Mouse (Mus musculus) CH12.LX (cell line): ENCODE results near the gene Gatad1. TPM values are rescaled to one million over a fixed set of nuclear protein-coding genes. Genes with fewer than 3 reads are reported as not detected.

Experiments
- DNase-seq: peaks from one replicate; pipeline ENCODE4 v3.0.0-alpha.2; 2013; ENCODE audit errors: extremely low read depth
- H3K27ac ChIP-seq: 2 replicates; pipeline ENCODE4 v1.5.1; 2012; ENCODE audit warnings: low read depth, mild to moderate bottlenecking, control low read depth, moderate library complexity; ENCODE audit not compliant: insufficient read depth
- H3K27me3 ChIP-seq: replicated peaks from 2 replicates; pipeline ENCODE3; 2012; ENCODE audit warnings: inconsistent platforms
- H3K36me3 ChIP-seq, 2 experiments: replicated peaks in 1 of 2; 2 replicates each; pipeline versions ENCODE3 to v1.6.1; 2012; ENCODE audit warnings: inconsistent platforms in 1 of 2, low read length in 1 of 2, mild to moderate bottlenecking in 1 of 2, mixed read lengths in 1 of 2, moderate library complexity in 1 of 2; ENCODE audit not compliant: control insufficient read depth in 1 of 2, insufficient read depth in 1 of 2
- H3K4me1 ChIP-seq, 2 experiments: 2 replicates each; pipeline ENCODE4 v1.6.1; 2012; ENCODE audit warnings: inconsistent platforms in 1 of 2, moderate library complexity in 1 of 2; ENCODE audit not compliant: insufficient read depth in 2 of 2, control insufficient read depth in 1 of 2
- H3K4me2 ChIP-seq: 2 replicates; pipeline ENCODE4 v1.6.1; 2012; ENCODE audit warnings: low read depth, mild to moderate bottlenecking, control low read depth; ENCODE audit not compliant: poor library complexity, insufficient read depth, severe bottlenecking
- H3K4me3 ChIP-seq, 3 experiments: fragments of 150-350 bp in 1 of 3; sonication (generic) in 1 of 3; replicated peaks in 1 of 3; 2 replicates each; pipeline versions ENCODE3 to v1.5.1; 2011 to 2012; ENCODE audit warnings: low read depth in 2 of 3, low read length in 2 of 3, mild to moderate bottlenecking in 2 of 3, moderate library complexity in 2 of 3, control low read depth in 1 of 3, improper control_type of control experiment in 1 of 3, inconsistent platforms in 1 of 3, mixed read lengths in 1 of 3; ENCODE audit not compliant: poor library complexity in 1 of 3
- H3K79me2 ChIP-seq: replicated peaks from 2 replicates; pipeline ENCODE4 v1.6.1; 2012; ENCODE audit warnings: mild to moderate bottlenecking, moderate library complexity; ENCODE audit not compliant: control insufficient read depth, poor library complexity, insufficient read depth, severe bottlenecking; ENCODE audit errors: extremely low read depth
- H3K9ac ChIP-seq: 2 replicates; pipeline ENCODE4 v1.6.1; 2012; ENCODE audit warnings: low read depth, mild to moderate bottlenecking, control low read depth, moderate library complexity; ENCODE audit not compliant: insufficient read depth
- H3K9me3 ChIP-seq: replicated peaks from 2 replicates; pipeline ENCODE3; 2012; ENCODE audit warnings: low read length, inconsistent platforms, mixed read lengths
- CHD1 ChIP-seq: IDR thresholded peaks from 2 replicates; pipeline ENCODE4 v1.6.1; 2012; ENCODE audit warnings: low read depth, low read length, improper control_type of control experiment, inconsistent platforms
- CHD2 ChIP-seq: IDR thresholded peaks from 2 replicates; pipeline ENCODE4 v1.6.1; 2011; ENCODE audit warnings: low read length, improper control_type of control experiment
- CTCF ChIP-seq, 2 experiments: IDR thresholded peaks in 1 of 2; conservative IDR thresholded peaks in 1 of 2; 2 replicates each; pipeline ENCODE4 v1.5.1; 2011 to 2012; ENCODE audit warnings: low read depth in 2 of 2, low read length in 2 of 2, improper control_type of control experiment in 1 of 2, inconsistent platforms in 1 of 2, mild to moderate bottlenecking in 1 of 2, moderate library complexity in 1 of 2
- E2F4 ChIP-seq: IDR thresholded peaks from 2 replicates; pipeline ENCODE4 v1.6.1; 2011; ENCODE audit warnings: low read depth, low read length, improper control_type of control experiment; ENCODE audit not compliant: insufficient replicate concordance
- ELF1 ChIP-seq: IDR thresholded peaks from 2 replicates; pipeline ENCODE4 v1.6.1; 2014; ENCODE audit warnings: low read depth, mild to moderate bottlenecking, inconsistent platforms, low read length, improper control_type of control experiment
- HCFC1 ChIP-seq: IDR thresholded peaks from 2 replicates; pipeline ENCODE4 v1.6.1; 2012; ENCODE audit warnings: low read depth, mild to moderate bottlenecking, inconsistent platforms, low read length, improper control_type of control experiment
- JUND ChIP-seq: conservative IDR thresholded peaks from 2 replicates; pipeline ENCODE4 v1.6.1; 2011; ENCODE audit warnings: low read depth, low read length, improper control_type of control experiment
- KAT2A ChIP-seq: IDR thresholded peaks from 2 replicates; pipeline ENCODE4 v1.6.1; 2012; ENCODE audit warnings: low read length, improper control_type of control experiment, inconsistent platforms; ENCODE audit not compliant: insufficient replicate concordance
- MAFK ChIP-seq: IDR thresholded peaks from 2 replicates; pipeline ENCODE4 v1.6.1; 2011; ENCODE audit warnings: low read length, improper control_type of control experiment; ENCODE audit not compliant: insufficient replicate concordance
- MEF2A ChIP-seq: IDR thresholded peaks from 2 replicates; pipeline ENCODE4 v1.6.1; 2014; ENCODE audit warnings: low read depth, mild to moderate bottlenecking, inconsistent platforms, low read length, improper control_type of control experiment, borderline replicate concordance
- MXI1 ChIP-seq: IDR thresholded peaks from 2 replicates; pipeline ENCODE4 v1.6.1; 2011; ENCODE audit warnings: mild to moderate bottlenecking, low read depth, low read length, improper control_type of control experiment
- MYC ChIP-seq: IDR thresholded peaks from 2 replicates; pipeline ENCODE4 v1.6.1; 2011; ENCODE audit warnings: low read depth, mild to moderate bottlenecking, improper control_type of control experiment, low read length
- NRF1 ChIP-seq: IDR thresholded peaks from 2 replicates; pipeline ENCODE4 v1.6.1; 2014; ENCODE audit warnings: low read depth, mild to moderate bottlenecking, inconsistent platforms, low read length, improper control_type of control experiment, moderate library complexity
- POLR2A ChIP-seq: IDR thresholded peaks from 2 replicates; pipeline ENCODE4 v1.6.1; 2011; ENCODE audit warnings: low read depth, mild to moderate bottlenecking, improper control_type of control experiment, low read length
- POLR2AphosphoS2 ChIP-seq: IDR thresholded peaks from 2 replicates; pipeline ENCODE4 v1.6.1; 2011; ENCODE audit warnings: low read depth, low read length, improper control_type of control experiment
- RCOR1 ChIP-seq: conservative IDR thresholded peaks from 2 replicates; pipeline ENCODE4 v1.6.1; 2012; ENCODE audit warnings: low read depth, mild to moderate bottlenecking, inconsistent platforms, low read length, improper control_type of control experiment
- SMC3 ChIP-seq: IDR thresholded peaks from 2 replicates; pipeline ENCODE4 v1.6.1; 2011; ENCODE audit warnings: low read depth, low read length, improper control_type of control experiment
- TCF12 ChIP-seq: IDR thresholded peaks from 2 replicates; pipeline ENCODE4 v1.6.1; 2014; ENCODE audit warnings: low read depth, mild to moderate bottlenecking, inconsistent platforms, low read length, improper control_type of control experiment
- UBTF ChIP-seq: IDR thresholded peaks from 2 replicates; pipeline ENCODE4 v1.6.1; 2012; ENCODE audit warnings: low read depth, mild to moderate bottlenecking, inconsistent platforms, low read length, improper control_type of control experiment, moderate library complexity
- USF1 ChIP-seq: IDR thresholded peaks from 2 replicates; pipeline ENCODE4 v1.6.1; 2014; ENCODE audit warnings: low read depth, mild to moderate bottlenecking, inconsistent platforms, low read length, improper control_type of control experiment
- USF2 ChIP-seq: conservative IDR thresholded peaks from 2 replicates; pipeline ENCODE4 v1.6.1; 2011; ENCODE audit warnings: low read depth, low read length, improper control_type of control experiment
- ZC3H11A ChIP-seq: IDR thresholded peaks from 2 replicates; pipeline ENCODE4 v1.6.1; 2012; ENCODE audit warnings: low read depth, mild to moderate bottlenecking, inconsistent platforms, low read length, improper control_type of control experiment
- ZKSCAN1 ChIP-seq: IDR thresholded peaks from 2 replicates; pipeline ENCODE4 v1.6.1; 2012; ENCODE audit warnings: low read depth, inconsistent platforms, low read length, improper control_type of control experiment, borderline replicate concordance
- ZNF384 ChIP-seq: IDR thresholded peaks from 2 replicates; pipeline ENCODE4 v1.6.1; 2012; ENCODE audit warnings: low read depth, low read length, improper control_type of control experiment, inconsistent platforms
- dilution Hi-C: fragments of 300-500 bp; cut with MboI; formaldehyde crosslinking; loops from 2 replicates; pipeline ENCODE4 v1.14.3; 2020; ENCODE audit warnings: low sequenced_read_pairs; ENCODE audit not compliant: extremely low pct_unique_long_range_greater_than_20kb, extremely low pct_ligation_motif_present
- in situ Hi-C: fragments of 300-500 bp; cut with MboI; formaldehyde crosslinking; loops from 3 replicates; pipeline ENCODE4 v1.14.3; 2019; ENCODE audit warnings: low sequenced_read_pairs, low pct_ligation_motif_present, low pct_unique_long_range_greater_than_20kb, mixed read lengths
- polyA plus RNA-seq: library from polyadenylated mRNA; unstranded; fragments of >175 nt; gene quantifications from 2 replicates; pipeline ENCODE4 v1.2.1, GENCODE M21; 2012; ENCODE audit warnings: low read depth; ENCODE audit not compliant: insufficient read length
- total RNA-seq, 2 experiments: library from RNA; depleted of rRNA; stranded (reverse); fragments of 300-350 nt in 1 of 2; fragments of >200 nt in 1 of 2; gene quantifications; 2 replicates each; pipeline ENCODE4 v1.2.3; 2012 to 2014

Gene Gatad1
- total RNA-seq (2012; rRNA removed) (51.2 and 58.8 TPM in 2 replicates), total RNA-seq (2014; rRNA removed) (97.3 and 111 TPM in 2 replicates), polyA plus RNA-seq (119 and 133 TPM in 2 replicates)

DNA sequence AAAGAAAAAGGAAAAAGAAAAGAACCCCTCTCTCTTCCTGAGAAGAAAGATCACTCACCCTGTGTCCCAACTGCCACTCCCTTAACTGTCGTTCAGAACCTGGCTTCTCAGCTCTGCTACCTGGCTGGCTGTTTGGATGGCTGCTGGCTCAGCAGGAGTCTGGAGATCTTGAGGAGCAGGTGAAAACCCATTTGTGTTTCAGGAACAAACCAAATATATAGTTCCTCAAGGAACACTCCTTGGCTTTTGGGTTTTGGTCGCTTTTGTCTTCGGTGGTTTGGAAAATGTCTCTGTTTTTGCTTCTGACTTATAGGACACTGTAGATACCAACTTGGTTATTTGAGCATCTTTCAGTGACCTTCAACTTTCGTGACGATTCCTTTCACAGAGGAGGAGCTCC, at the start of gene Gatad1:
Gene Gatad1 (minus strand): TSS at position 101 of the 400 bp plus-strand sequence.
- Histone ChIP-seq H3K9ac (no peak within 1 kb of the TSS), H3K9me3 (peaks cover 4% of the 10 kb centered on the region), H3K27ac (no peak within 1 kb of the TSS), H3K4me1 (peaks cover 0 to 15% of the 10 kb centered on the region in 2 experiments; a peak in 2 of 4 replicates), H3K27me3 (peaks cover 2% of the 10 kb centered on the region), H3K4me2 (no peak within 1 kb of the TSS), H3K36me3 (no peaks in the 10 kb centered on the region), H3K4me3 (no peak within 1 kb of the TSS), H3K79me2 (no peaks in the 10 kb centered on the region)
- no peak for DNase-seq
- dilution Hi-C loops = no loop called here
- TF ChIP-seq USF2 (no peak), RCOR1 (no peak), CHD1 (no peak), ZC3H11A (no peak)
- in situ Hi-C loops = no loop called here

DNA sequence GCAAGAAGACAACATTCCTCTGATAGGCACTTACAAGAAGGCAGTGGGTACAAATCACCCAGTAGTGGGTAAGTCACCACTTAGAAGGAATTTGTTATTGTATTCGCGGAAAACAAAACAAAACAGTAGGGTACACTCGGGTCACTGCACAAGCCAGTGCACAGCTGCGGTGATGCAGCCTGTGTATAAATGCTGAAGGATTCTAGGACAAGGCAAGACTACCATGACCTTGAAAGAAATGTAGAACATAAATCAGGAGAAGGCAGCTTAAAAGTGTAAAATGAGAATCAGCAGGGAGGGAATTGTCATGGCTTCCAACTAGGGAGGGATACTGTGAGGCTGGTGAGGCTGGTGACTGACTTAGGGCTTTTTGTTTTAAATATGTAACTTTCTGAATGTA, 45.2 kb upstream of the Gatad1 start:
- Histone ChIP-seq H3K9me3 (no peaks in the 10 kb centered on the region), H3K9ac (no peak overlapping the region), H3K4me2 (no peak overlapping the region), H3K36me3 (peaks cover 15 to 48% of the 10 kb centered on the region in 2 experiments), H3K4me1 (peaks cover 0 to 4% of the 10 kb centered on the region in 2 experiments; a peak in 1 of 4 replicates), H3K27ac (no peak overlapping the region), H3K4me3 (no peak overlapping the region), H3K27me3 (no peaks in the 10 kb centered on the region)
- dilution Hi-C loops (no loop called here), in situ Hi-C loops (no loop called here)
- no peak for TF ChIP-seq CHD1
- TF ChIP-seq MXI1 = no peak
- no peak for TF ChIP-seq ZNF384
- no peak for TF ChIP-seq ZC3H11A
- TF ChIP-seq UBTF = no peak
- no peak for TF ChIP-seq TCF12
- TF ChIP-seq, all 38 proteins: peak for 0
- no peak for DNase-seq
- no peaks in the 10 kb centered on the region for H3K79me2 ChIP-seq

DNA sequence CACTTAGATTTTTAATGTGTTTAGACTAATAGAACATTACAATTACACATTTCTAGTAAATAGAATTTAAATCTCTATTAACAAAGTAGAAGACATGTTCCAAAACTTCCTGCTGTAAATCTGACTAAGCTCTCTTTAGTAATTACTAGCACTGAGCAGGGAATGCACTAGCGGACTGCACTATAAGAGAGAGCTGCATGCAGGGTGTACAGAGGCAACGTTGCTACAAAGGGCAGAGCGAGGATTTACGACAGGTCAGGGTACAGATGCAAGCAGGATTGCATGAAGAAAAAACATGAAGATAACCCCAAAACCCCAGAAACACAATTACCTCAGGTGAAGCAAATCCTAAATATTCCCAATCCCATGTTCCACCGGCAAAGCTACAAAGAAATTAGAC, 43.0 kb upstream of the Gatad1 start:
- no peak for TF ChIP-seq HCFC1
- no peak for TF ChIP-seq SMC3
- TF ChIP-seq ELF1 = no peak
- no peak for TF ChIP-seq USF1
- no peak for TF ChIP-seq E2F4
- no peak for TF ChIP-seq ZKSCAN1
- no peak for TF ChIP-seq ZC3H11A
- TF ChIP-seq MEF2A = no peak
- TF ChIP-seq MAFK = no peak
- no peak for TF ChIP-seq JUND
- no peak for TF ChIP-seq POLR2A
- no peak for TF ChIP-seq CTCF (conservative IDR thresholded peaks at IDR 0.05 in 1 of 2, IDR thresholded peaks at IDR 0.05 in 1 of 2; ENCODE audit: low read depth in 2 of 2, low read length in 2 of 2)
- no peak for TF ChIP-seq TCF12
- no peak for TF ChIP-seq USF2
- no peak for TF ChIP-seq CHD2
- TF ChIP-seq ZNF384 = no peak
- no peak for TF ChIP-seq NRF1
- TF ChIP-seq MYC = no peak
- TF ChIP-seq KAT2A = no peak
- no peak for TF ChIP-seq POLR2AphosphoS2
- peaks cover 17 to 39% of the 10 kb centered on the region in 2 experiments for H3K36me3 ChIP-seq

More for the DNA sequence above, 43.0 kb upstream of the Gatad1 start:
- H3K4me2 ChIP-seq = no peak overlapping the region
- peaks cover 10 to 17% of the 10 kb centered on the region in 2 experiments for H3K4me1 ChIP-seq
- in situ Hi-C loops = no loop called here
- no peak overlapping the region for H3K9ac ChIP-seq
- H3K79me2 ChIP-seq = no peaks in the 10 kb centered on the region
- DNase-seq = no peak
- dilution Hi-C loops = no loop called here
- H3K27ac ChIP-seq = no peak overlapping the region
- H3K4me3 ChIP-seq = no peak overlapping the region
- no peaks in the 10 kb centered on the region for H3K9me3 ChIP-seq
- no peaks in the 10 kb centered on the region for H3K27me3 ChIP-seq
